Mouse (Mus musculus) heart, postnatal 4 days (tissue): ENCODE results near the gene Aipl1. TPM values are rescaled to one million over a fixed set of nuclear protein-coding genes. Genes with fewer than 3 reads are reported as not detected.

Experiments used
- DNase-seq: peaks from one replicate; pipeline ENCODE4 v3.0.0; 2021
- total RNA-seq, 2 experiments: library from RNA; stranded (reverse); gene quantifications; 2 replicates each; pipeline ENCODE4 v1.2.3; 2021

Gene Aipl1
- under 1 TPM in 1 of 2 experiments, not detected in 1; 0.29 TPM for total RNA-seq

DNA sequence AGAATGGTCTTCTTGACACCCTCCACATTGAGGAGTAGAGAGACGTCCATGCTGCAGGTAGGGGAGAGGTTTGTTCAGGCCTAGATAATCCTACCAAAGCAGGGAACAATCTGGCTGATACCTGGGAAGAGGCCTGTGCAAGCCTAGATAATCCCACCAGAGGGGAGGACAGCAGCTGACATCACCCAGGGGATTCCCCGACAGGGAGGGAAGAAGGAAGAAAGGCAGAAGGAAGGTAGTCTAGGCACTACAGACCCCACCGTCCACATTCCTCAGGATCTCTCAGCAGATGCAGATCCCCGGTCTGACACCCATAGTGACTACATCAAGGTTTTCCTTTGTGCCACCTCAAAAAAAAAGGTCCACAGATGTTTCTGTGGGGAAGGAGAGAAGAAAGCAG lies at the start of gene Aipl1:
Gene Aipl1, minus strand, starts transcription at position 101 of the 400 bp plus-strand sequence.
- no peak for DNase-seq

DNA sequence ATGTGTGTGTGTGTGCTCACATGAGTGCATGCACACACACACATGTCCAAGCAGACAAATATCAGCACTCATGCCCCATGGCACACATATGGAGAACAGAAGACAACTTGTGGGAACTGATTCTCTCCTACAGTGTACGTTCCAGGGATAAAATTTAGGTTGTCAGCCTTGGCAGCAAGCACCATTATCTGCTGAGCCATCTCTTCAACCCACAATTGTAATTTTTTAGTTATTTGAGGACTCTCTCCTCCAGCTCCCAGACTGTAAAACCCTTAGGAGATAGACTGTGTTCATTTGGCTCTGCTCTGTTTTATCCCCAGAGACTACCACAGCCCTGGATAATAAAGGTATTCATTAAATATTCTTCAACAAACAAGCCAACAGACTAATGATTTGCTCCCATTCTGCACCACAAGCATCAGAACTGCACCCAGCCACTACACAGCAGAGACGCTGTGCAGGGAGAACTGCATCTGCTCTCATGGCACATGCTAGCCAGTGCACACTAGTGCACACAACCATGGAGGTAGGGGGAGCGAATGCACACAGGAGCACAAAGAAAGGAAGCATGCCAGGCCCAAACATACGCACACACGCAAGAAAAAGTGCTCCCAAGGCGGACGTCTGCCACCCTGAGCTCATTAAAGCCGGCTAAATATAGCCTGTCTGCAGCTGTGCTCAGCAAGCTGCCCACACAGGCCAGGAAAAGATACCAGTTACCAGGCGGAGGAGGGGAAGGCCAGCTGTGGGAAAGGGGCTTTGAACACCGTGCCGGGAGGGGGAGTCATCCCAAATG lies 49.1 kb upstream of the Aipl1 start:
- peak; percentile 39 for DNase-seq

DNA sequence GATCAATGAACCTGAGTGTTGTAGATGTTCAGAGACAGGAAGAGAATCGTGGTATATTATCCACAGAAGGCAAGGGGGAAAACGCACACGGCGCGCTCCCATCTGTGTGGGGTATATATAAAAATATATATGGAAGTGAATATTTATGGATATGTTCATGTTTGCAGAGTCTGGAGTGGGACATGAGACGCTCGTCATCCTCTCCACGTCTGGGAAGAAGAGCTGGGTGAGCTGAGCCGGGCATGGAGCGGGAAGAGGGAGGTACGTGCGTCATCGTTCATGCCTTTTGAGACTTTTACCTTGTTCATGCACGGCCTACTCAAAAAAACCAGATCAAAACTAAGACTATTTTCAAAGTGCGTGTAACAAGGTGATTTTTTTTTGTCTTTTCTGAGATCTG lies 47.0 kb upstream of the Aipl1 start:
- no peak for DNase-seq

DNA sequence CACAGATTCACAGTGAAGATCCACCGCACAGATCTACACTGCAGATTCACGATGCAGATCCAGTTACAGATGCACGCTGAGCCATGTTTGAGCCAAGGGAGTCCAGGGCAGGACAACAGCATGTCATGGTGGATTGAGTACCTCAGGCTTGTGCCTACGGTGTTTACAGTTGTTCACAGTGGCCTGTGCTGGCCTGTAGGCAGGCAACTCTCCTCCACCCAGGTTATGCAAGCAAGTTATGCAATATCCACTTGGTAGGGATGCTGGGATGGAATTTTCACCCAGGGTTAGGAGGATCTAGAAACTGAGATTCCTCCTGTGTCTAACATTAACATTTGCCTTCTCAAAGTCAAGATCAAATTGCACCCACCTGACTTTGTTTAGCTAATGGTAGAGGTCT lies 45.3 kb upstream of the Aipl1 start:
- no peak for DNase-seq

DNA sequence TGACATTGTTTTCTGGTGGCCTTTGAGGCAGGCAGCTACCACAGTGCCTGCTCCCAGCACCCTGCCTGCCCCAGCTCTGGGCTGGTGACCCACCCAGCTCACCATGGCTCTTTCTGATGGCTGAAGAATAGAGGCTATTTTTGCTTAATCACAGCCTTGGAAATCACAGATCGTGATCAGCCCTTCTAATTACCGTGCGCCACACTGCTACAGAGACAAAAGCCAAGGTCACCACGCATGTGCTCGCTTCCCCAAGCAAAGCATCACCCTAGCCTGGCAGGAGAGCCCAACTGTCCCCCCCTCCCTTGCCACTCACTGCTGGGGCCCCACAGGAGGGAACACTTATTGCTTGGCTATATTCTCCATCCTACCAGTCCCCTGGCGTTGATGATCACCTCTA lies 43.2 kb upstream of the Aipl1 start:
- no peak for DNase-seq

DNA sequence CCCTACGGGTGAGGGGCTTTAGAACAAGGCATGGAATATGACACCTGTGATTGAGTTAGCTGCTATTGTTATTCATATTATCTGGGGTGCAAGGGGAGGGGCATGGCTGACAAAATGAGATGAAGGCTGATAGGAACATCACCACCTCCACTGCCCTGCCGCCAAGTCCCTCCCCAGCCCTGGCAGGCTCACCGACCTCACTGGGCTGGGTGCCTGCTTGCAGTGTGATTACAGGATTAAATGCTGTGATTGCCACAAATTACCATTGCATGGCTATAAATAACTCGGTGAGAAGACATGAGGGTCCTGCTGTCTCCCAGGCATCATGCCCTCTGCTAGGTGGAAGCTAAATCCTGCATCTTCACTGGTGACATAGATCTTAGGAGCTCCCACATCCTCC lies 41.3 kb upstream of the Aipl1 start:
- no peak for DNase-seq

DNA sequence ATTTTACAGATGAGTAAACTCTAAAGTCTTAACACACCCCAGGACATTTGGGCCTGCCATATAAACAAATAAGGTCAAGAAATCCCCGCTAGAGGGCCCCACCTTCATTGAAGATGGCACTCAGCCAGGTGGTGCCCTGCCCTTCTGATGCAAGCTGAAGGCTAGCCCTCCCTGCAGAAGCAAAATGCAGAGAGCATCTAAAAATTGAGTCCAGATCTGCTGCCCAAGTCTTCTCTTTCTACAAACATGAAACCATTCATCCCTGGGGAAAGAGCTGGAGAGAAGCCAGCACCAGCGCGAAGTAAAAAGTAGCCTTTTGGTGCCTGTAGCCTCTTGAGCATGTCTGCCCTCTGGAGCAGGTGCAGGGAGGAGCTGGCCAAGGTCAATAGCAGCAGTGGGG lies 40.7 kb upstream of the Aipl1 start:
- DNase-seq: no peak

DNA sequence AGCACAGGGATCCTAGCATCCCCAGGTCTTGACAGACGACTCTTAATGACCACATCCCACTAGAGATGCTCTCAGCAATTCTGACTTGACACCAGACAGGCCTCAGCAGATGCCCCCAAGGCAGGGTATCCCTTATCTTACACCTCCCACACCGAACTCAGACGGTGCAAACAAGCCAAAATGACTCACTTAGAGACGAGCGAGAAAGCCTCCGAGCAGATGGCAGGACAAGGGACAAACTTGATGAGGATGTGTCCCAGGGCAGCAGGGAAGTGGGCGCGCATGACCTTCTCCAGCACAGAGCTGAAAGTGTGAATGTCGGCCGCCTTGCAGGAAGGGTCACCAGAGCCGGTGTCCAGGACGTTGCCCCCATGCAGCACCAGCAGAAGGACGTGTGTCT lies 36.9 kb upstream of the Aipl1 start:
- no peak for DNase-seq

DNA sequence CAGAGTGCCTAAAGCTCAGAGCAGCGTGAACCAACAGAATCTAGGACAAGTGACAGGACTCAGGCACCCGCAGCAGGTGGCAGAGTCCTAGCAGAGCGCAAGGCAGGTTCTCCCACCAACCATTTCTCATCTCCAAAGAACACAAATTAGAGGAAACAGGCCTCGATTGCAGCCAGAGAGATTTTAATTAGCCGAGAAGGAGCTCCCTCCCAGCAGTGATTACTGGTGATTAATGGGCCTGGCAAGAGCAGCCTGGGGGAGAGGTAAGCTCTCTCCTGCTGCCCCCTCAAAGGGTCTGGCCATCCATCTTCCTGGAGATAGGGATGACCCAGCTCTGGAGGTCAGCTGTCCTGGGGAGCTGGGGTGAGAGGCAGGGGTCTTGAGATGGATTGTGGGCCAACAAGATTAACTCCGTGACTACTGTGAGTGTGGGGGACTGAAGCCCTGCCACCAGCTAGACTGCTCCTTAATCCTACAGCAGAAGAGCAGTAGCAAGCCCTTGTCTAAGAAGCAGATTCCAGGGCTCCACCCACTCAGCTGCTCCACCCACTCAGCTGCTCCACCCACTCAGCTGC lies 35.1 kb upstream of the Aipl1 start:
- no peak for DNase-seq

DNA sequence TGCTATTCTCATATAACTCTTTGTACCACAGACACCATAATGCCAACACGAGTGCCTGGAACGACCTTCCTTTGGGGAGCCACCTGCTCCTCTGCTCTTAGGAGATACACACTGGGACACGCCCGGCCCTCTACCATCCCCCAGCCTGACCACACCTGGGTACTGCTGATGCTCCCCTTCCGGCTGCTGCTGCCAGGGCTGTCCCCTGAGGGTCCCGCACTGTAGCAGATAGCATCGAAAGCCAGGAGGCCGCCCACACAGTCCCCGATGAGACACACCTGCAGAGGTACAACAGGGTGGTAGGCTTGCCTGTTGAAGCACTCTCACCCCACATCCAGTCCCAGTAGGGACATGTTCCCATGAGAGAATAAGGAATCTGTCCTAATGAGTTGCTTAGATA lies 33.4 kb upstream of the Aipl1 start:
- DNase-seq: no peak

DNA sequence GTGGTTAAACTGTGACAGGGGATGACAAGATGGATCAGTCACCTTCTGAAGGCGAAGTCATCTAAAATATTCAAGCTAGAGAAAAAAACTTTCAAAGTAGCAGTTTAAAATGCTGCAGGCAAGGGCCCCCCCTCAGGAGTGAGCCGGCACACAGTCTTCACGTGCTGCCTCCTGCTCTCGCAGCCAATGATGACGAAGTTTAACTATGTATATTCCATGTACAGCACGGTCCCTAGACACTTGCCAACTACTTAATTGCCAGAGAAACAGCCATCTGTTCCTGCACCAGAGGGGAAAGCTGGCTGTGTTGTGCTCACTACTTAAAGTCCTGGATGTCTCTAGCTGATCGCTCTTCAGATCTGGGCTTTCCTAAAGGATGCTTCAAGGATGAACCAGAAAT lies 30.7 kb upstream of the Aipl1 start:
- DNase-seq: no peak

DNA sequence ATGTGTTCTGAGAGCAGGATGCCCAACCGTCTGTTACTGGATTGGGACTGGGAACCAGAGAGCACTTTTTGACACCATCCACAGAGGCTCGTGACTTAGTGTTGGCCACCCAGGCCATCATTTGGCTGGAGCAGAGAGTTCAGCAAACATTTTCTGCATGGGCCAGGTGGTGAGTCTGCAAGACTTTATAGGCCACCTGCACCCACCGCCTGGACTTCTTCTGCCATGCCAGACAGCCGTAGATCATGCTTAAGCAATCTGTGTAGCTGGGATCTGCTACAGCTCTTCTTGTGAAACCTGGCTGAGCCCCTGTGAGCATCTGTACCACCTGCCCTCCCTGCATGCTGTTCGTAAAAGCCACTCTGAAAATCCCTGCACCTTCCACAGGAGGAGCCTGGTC lies 30.0 kb upstream of the Aipl1 start:
- DNase-seq: no peak

DNA sequence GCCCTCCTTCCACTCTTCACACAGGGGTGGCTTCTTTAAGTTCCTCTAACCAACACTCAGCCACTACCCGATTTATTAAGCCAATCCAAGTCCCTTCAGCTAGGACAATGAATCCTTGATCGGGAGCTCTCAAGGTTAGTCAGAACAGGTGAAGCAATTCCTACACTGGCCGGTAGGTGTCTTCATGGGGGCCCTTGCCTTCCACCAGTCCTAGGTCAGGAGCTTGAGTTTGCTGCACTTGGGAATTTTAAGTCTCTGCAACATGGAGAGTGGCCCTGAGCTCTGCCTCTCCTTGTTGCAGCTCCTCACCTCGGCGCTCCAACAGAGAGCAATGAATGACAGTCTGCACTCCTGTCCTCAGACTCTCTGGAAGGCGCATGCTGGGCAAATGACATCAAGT lies 29.0 kb upstream of the Aipl1 start:
- DNase-seq: peak; percentile 42

DNA sequence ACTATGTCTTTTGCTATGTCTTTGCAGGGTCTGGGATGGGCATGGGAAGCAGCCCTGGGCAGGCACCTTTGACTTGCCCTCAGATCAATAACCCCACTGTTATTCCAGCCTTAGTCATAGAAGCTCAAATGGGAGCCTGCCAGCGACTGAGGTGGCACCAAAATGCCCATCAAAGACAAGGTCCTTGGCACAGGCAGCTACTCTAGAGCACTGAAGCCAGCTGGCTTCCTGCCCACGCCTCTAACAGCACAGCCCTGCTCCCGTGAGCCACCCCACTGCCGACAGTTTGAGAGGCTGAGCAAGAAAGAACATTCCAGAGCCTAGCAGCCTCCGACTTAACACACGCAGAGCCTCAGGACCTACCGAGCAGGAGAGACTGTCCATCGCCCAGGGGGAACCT lies 27.8 kb upstream of the Aipl1 start:
- DNase-seq: peak; percentile 69

DNA sequence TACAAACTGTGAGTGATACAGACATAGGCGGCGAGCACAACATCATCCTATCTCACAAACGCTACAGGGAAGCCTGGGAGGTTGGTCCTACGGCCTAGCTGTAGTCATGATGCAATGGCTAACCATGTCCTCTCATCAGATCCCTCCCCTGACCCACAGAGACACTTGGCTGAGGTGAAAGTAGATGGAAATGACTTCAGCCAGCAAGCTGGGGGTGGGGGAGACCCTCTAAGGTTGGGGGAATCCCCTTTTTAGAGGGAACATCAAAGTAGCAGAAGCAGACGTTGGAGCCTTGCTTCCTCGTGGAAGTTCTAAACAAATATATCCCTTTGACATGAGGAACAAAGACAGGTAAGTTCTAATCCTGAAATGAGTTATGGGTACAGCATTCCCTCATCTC lies 27.1 kb upstream of the Aipl1 start:
- DNase-seq: no peak

DNA sequence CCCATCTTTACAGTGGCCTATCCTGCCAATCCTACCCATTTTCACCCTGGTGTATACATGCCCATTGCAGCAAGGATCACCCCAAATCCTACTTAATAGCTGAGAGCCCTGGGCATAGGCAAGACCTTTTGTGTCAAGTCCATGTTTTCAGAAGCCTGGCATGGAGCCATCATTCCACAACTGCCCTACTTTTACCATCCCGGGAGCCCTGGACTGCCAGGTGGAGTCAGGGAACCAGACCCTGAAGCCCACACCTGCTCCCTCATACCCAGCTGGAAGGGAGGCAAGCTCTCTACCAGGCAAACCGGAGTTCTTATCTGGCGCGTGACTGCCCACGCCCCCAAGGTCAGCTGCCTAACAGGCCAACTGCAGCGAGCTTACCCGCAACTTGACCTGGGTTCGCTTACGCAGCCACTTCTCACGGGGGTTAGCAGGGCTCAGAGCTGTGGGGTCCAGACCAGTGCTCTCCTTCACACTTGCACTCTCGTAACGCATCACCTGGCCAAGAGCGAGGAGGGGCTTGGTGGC lies 23.8 kb upstream of the Aipl1 start:
- no peak for DNase-seq

DNA sequence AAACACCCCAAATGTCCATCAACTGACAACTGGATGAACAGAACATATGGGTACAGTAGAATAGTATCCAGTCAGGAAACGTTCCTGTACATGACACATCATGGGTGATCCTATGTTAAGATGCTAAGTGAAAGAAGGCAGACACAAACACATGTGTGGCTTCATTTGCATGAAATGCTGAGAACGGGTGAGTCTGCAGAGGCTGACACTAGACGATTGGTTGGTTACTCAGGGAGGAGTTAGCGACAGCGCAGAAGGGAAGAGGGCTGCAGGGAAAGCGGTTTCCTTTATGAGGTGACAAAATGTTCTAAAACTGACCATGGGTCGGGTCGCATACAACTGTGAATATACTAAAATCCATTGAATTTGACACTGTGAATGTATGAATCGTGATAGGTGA lies 23.1 kb upstream of the Aipl1 start:
- no peak for DNase-seq

DNA sequence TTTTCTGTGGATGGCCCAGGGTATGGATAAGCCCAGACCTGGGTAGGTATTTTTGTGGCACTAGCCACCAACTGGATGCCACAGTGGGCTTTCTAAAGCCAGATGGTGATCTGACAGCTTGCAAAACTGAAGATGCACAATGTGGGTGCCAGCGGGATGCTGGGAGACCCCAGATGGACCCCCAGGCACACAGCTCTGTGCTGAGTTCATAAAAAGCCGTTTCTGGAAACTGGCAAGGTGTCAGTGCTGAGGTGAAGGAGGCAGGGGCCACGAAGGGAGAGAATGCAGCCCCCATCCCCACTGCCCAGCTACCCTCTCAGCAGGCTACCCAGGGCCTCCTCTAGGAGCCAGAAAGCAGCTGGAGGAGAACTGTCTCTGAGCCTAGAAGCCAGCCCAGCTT lies 19.9 kb upstream of the Aipl1 start:
- no peak for DNase-seq

DNA sequence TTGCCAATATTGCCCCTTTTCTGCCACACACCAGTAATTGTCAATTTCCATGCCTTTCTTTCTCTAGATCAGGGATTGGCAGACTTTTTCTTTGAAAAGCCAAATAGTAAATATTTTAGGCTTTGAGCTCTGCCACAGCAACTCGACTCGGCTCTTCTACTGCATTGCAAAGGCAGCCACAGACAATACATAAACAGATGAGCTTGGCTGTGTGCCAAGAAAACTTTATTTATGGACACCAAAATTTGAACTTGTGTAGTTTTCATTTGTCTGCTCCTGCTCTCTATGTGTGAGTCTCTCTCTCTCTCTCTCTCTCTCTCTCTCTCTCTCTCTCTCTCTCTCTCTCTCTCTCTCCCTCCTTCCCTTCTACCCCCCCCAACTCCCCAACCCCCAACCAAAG lies 17.9 kb upstream of the Aipl1 start:
- no peak for DNase-seq

DNA sequence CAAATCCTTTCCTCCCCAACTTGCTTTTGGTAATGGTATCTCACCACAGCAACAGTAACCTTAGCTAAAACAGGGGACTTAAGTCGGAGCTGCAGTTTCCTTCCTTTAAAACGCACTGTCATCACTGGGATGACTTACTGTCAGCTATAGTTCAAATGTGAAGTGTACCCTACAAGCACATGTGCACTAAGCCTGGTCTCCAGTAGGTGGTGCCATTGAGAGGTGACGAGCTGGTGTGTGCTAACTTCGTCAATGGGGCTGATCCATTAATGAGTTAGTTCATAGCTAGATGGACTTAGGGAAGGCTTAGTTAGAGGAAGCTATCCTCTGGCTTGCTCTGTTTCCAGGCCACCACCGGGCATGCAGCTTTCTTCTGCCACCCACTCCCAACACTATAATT lies 15.3 kb upstream of the Aipl1 start:
- peak; percentile 87 for DNase-seq

DNA sequence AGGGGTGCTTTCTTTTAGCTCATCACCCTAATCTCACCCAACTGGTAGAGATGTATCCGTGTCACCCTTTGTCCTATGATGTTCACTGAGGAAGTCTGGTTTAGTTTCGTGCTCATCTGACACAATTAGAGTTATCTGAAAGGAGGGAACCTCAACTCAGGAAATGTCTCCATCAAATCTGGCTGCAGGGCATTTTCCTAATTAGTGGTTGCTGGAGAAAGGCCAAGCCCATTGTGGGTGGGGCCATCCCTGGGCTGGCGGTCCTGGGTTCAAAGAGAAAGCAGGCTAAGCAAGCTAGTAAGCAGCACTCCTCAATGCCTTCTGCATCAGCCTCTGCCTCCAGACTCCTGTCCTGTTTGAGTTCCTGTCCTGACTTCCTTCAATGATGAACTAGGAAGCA lies 14.9 kb upstream of the Aipl1 start:
- DNase-seq: no peak

DNA sequence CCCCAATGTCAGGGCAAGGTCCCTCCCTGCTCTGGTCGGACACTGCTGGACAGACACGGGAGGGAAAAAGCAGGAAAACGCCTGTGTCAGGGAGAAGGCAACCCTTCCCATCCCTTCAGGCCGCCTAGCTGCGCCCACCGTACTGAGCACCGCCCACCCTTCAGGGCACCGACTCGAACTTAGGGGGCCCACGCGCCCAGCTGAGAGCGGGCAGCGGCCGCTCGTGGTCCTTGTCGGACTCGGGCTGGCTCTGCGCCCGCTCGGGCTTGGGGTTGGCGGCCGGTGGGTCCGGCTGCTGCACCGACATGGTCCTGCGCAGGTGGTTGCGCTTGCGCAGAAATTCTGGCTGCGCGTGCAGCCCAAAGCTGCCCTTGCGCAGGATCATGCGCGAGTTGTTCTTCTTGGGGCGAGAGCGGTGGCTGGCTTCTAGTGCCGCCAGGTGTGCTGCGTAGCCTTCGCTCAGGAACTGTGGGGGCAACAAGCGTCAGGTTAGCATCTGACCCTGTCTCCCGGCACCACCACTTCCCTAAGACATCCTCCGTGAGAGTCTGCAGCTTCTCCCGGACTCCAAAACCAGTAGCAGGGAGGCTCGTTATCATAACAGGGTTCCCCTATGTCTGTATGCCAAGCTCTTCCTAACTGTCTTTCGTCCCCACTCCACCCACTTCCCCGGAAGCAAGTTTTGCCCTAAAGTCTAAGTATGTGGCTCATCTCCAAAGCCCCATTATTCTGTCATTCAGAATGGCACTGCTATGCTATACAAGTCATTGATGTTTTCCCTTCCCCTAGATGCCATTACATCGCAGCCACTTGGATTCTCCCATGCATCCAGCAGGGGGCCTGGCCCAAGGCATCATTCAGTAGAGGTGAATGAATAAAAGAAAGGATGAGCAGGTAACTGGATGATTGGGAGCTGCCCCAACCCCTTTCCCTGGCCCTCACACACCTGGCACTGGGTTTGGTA lies 13.9 kb upstream of the Aipl1 start:
- DNase-seq: peak; percentile 47
